In the genomic region with DNA sequence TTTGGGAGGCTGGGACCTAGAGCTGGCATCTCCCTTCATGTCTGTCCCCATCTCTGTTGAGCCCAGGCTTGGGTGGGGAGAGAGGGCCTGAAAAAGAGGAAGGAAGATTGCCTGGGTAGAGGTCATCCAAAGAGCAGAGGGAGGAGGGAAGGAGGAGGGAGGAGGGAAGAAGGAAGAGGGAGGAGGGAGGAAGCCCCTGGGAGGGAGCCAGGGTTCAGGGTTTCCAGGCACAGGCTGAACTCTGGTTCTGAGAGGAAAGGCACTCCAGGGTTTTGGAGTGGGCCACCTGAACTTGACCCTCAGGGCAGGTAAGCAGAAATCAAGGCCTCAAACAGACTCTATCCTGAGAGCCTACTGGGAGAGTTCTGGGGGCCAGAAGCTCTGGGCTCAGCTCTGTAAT, we compare ENCODE assay signal across 9 mouse cellular contexts. TPM values are rescaled to one million over a fixed set of nuclear protein-coding genes. Genes with fewer than 3 reads are reported as not detected.
DNase-seq lines count a peak whose midpoint lies in the region; ATAC-seq and TF ChIP-seq lines count a peak whose summit lies in the region.
"Had no signal": no experiment of that assay in that cellular context is flagged by ENCODE, and none has a peak within 500 bp of the region (broad histone marks: within the 10 kb centered on the region; RNA-seq: fewer than 3 reads in every experiment).

No protein-coding gene starts in this region.

- TF ChIP-seq CTCF in liver, embryonic 14.5 days (IDR thresholded peaks at IDR 0.05; ENCODE audit: low read depth) = no peak
- no peak for TF ChIP-seq CTCF in cerebellum, adult 2 months (IDR thresholded peaks at IDR 0.05; ENCODE audit: borderline replicate concordance, insufficient read depth, low read depth, low read length)

- H3K36me3 ChIP-seq in neural tube, embryonic 13.5 days = no peaks in the 10 kb centered on the region
- no peaks in the 10 kb centered on the region for H3K36me3 ChIP-seq in heart, embryonic 13.5 days
- H3K36me3 ChIP-seq in liver, embryonic 14.5 days (replicated peaks; ENCODE audit: control insufficient read depth, insufficient read depth, low read depth) = no peaks in the 10 kb centered on the region
- no peaks in the 10 kb centered on the region for H3K36me3 ChIP-seq in hindbrain, embryonic 16.5 days (ENCODE audit: control insufficient read depth, insufficient read depth, low read length)
- H3K36me3 ChIP-seq: limb, embryonic 15.5 days had no signal

- no peak for DNase-seq in neural tube, embryonic 10.5 days (ENCODE audit: extremely low spot score, low spot score)
- no peak for DNase-seq in liver, embryonic 14.5 days (ENCODE audit: low read depth in 3 of 3, low spot score in 3 of 3)
- DNase-seq in frontal cortex, postnatal 25 days (ENCODE audit: low spot score in 2 of 2) = no peak
- no peak for DNase-seq in cerebellum, adult 2 months

- H3K4me3 ChIP-seq in neural tube, embryonic 13.5 days = no peak overlapping the region
- no peak overlapping the region; the same call in 1 of the 2 replicates for H3K4me3 ChIP-seq in heart, embryonic 13.5 days
- H3K4me3 ChIP-seq in liver, embryonic 14.5 days (ENCODE audit: insufficient read depth in 1 of 2, low read depth in 2 of 2, low read length in 2 of 2) = no peak overlapping the region
- H3K4me3 ChIP-seq in cerebellum, adult 2 months (replicated peaks; ENCODE audit: insufficient read depth, low read depth, low read length) = no peak overlapping the region
- no peak overlapping the region for H3K4me3 ChIP-seq in hindbrain, embryonic 16.5 days (ENCODE audit: low read length)
- H3K4me3 ChIP-seq: limb, embryonic 15.5 days had no signal

- H3K4me1 ChIP-seq in neural tube, embryonic 13.5 days (replicated peaks) = peaks cover 13% of the 10 kb centered on the region
- H3K4me1 ChIP-seq in heart, embryonic 13.5 days = peaks cover 52% of the 10 kb centered on the region
- H3K4me1 ChIP-seq in liver, embryonic 14.5 days (replicated peaks; ENCODE audit: control insufficient read depth in 2 of 2, insufficient read depth in 2 of 2, low read length in 1 of 2) = peaks cover 0 to 8% of the 10 kb centered on the region in 2 experiments; a peak in 2 of 4 replicates
- H3K4me1 ChIP-seq in cerebellum, adult 2 months (ENCODE audit: control insufficient read depth, insufficient read depth, low read length) = no peaks in the 10 kb centered on the region
- 0 out of 2 replicates have a peak, but pooled peaks cover 3% of the 10 kb centered on the region for H3K4me1 ChIP-seq in hindbrain, embryonic 16.5 days (ENCODE audit: control insufficient read depth, insufficient read depth, low read depth, low read length)

- ATAC-seq in neural tube, embryonic 13.5 days (ENCODE audit: low read depth) = no peak
- ATAC-seq in heart, embryonic 13.5 days (ENCODE audit: extremely low read depth, insufficient number of reproducible peaks, low FRiP score, low TSS enrichment) = no peak
- 0 out of 2 replicates have a peak, but pooled peaks have one; percentile 21 for ATAC-seq in liver, embryonic 14.5 days (ENCODE audit: insufficient read depth)
- ATAC-seq in monocyte, adult 5-6 weeks (replicated peaks; ENCODE audit: insufficient number of reproducible peaks, low FRiP score, low TSS enrichment, poor library complexity, severe bottlenecking) = peak; percentile 66
- ATAC-seq in hindbrain, embryonic 16.5 days = no peak

- peaks cover 17% of the 10 kb centered on the region for H3K27me3 ChIP-seq in neural tube, embryonic 13.5 days
- H3K27me3 ChIP-seq in heart, embryonic 13.5 days (replicated peaks) = peaks cover 8% of the 10 kb centered on the region
- H3K27me3 ChIP-seq in liver, embryonic 14.5 days (ENCODE audit: control insufficient read depth, insufficient read depth, low read length) = peaks cover 7% of the 10 kb centered on the region
- no peaks in the 10 kb centered on the region for H3K27me3 ChIP-seq in cerebellum, adult 2 months (ENCODE audit: control insufficient read depth, insufficient read depth, low read length)
- peaks cover 5% of the 10 kb centered on the region for H3K27me3 ChIP-seq in hindbrain, embryonic 16.5 days (replicated peaks; ENCODE audit: control insufficient read depth, insufficient read depth, low read length)

- H3K27ac ChIP-seq in neural tube, embryonic 13.5 days (replicated peaks) = no peak overlapping the region
- H3K27ac ChIP-seq in heart, embryonic 13.5 days (replicated peaks) = peak overlapping the region; percentile 69
- H3K27ac ChIP-seq in liver, embryonic 14.5 days = no peak overlapping the region
- H3K27ac ChIP-seq in cerebellum, adult 2 months (ENCODE audit: insufficient read depth, low read length) = no peak overlapping the region
- no peak overlapping the region for H3K27ac ChIP-seq in hindbrain, embryonic 16.5 days (ENCODE audit: low read depth, low read length)

- peak overlapping the region; percentile 45 for H3K9ac ChIP-seq in neural tube, embryonic 13.5 days
- peak overlapping the region; percentile 51; the same call in 1 of the 2 replicates for H3K9ac ChIP-seq in heart, embryonic 13.5 days
- H3K9ac ChIP-seq in liver, embryonic 14.5 days (replicated peaks) = no peak overlapping the region
- no peak overlapping the region for H3K9ac ChIP-seq in hindbrain, embryonic 16.5 days (ENCODE audit: low read depth, low read length)
- H3K9ac ChIP-seq: limb, embryonic 15.5 days had no signal

- no peak for TF ChIP-seq EP300 in liver, embryonic 14.5 days (IDR thresholded peaks at IDR 0.05; ENCODE audit: low read depth)

- no peak overlapping the region for H3K4me2 ChIP-seq in neural tube, embryonic 13.5 days
- H3K4me2 ChIP-seq in heart, embryonic 13.5 days = peak overlapping the region; percentile 45
- no peak overlapping the region for H3K4me2 ChIP-seq in liver, embryonic 14.5 days (ENCODE audit: low read depth)
- H3K4me2 ChIP-seq in hindbrain, embryonic 16.5 days (ENCODE audit: low read length) = no peak overlapping the region
- H3K4me2 ChIP-seq: limb, embryonic 15.5 days had no signal

- H3K9me3 ChIP-seq in neural tube, embryonic 13.5 days = no peaks in the 10 kb centered on the region
- H3K9me3 ChIP-seq in heart, embryonic 13.5 days = no peaks in the 10 kb centered on the region
- H3K9me3 ChIP-seq in liver, embryonic 14.5 days (ENCODE audit: control insufficient read depth, low read length) = no peaks in the 10 kb centered on the region
- H3K9me3 ChIP-seq in hindbrain, embryonic 16.5 days (ENCODE audit: control insufficient read depth, low read length) = no peaks in the 10 kb centered on the region
- H3K9me3 ChIP-seq: limb, embryonic 15.5 days had no signal

- no peak for TF ChIP-seq POLR2A in cerebellum, adult 2 months (IDR thresholded peaks at IDR 0.05; ENCODE audit: borderline replicate concordance, insufficient read depth, low read length)

RNA-seq across cellular contexts. Expression of gene Ptgs1, which starts 13.7 kb away (rescaled TPM):
- 5.8 and 6.8 TPM in 2 replicates for polyA plus RNA-seq in neural tube, embryonic 13.5 days (2015; fragmentation: Nextera tagmentation; extraction: Ambion mirVana)
- 23.3 and 25.2 TPM in 2 replicates for polyA plus RNA-seq in heart, embryonic 13.5 days (2015; fragmentation: Nextera tagmentation; extraction: Ambion mirVana)
- polyA plus RNA-seq in liver, embryonic 14.5 days (2012; rRNA removed) = 8.6 and 9.9 TPM in 2 replicates
- polyA plus RNA-seq in liver, embryonic 14.5 days (2014; fragmentation: Nextera tagmentation; extraction: Ambion mirVana) = 15.8 and 16.4 TPM in 2 replicates
- total RNA-seq in monocyte, adult 5-6 weeks (2017) = 1.8 to 7.6 TPM (median 4.1 TPM) in 3 replicates
- polyA plus RNA-seq in cerebellum, adult 2 months (2012; rRNA removed) = 6.5 and 9.3 TPM in 2 replicates
- polyA plus RNA-seq in hindbrain, embryonic 16.5 days (2015; fragmentation: Nextera tagmentation; extraction: Ambion mirVana) = 6.6 and 6.8 TPM in 2 replicates

Comparison
In these comparisons a context has a peak if more than half of its experiments do, and no peak if none do; other contexts are left out.
1. ATAC-seq: peak in liver, embryonic 14.5 days (single experiment) and monocyte, adult 5-6 weeks (single experiment); none in neural tube, embryonic 13.5 days (single experiment), heart, embryonic 13.5 days (single experiment) and hindbrain, embryonic 16.5 days (single experiment).
2. H3K9ac ChIP-seq: peak in neural tube, embryonic 13.5 days (single experiment) and heart, embryonic 13.5 days (single experiment); none in liver, embryonic 14.5 days (single experiment) and hindbrain, embryonic 16.5 days (single experiment).